Mouse (Mus musculus): ENCODE results near the gene Cbx4. TPM values are rescaled to one million over a fixed set of nuclear protein-coding genes. Genes with fewer than 3 reads are reported as not detected.

Cbx4 gene
- total RNA-seq, 2 experiments from 2014 or later: 15.3 to 18.4 TPM

GRCm38 (mm10) chr11:119085279-119086062 is 550 bp downstream of the Cbx4 start:
- ATAC-seq (ENCODE audit: poor library complexity, severe bottlenecking): peak; percentile 4; the same call in 1 of the 2 replicates

GRCm38 (mm10) chr11:119084446-119085278 is 1.4 kb downstream of the Cbx4 start:
- ATAC-seq (ENCODE audit: poor library complexity, severe bottlenecking): no peak

DNA sequence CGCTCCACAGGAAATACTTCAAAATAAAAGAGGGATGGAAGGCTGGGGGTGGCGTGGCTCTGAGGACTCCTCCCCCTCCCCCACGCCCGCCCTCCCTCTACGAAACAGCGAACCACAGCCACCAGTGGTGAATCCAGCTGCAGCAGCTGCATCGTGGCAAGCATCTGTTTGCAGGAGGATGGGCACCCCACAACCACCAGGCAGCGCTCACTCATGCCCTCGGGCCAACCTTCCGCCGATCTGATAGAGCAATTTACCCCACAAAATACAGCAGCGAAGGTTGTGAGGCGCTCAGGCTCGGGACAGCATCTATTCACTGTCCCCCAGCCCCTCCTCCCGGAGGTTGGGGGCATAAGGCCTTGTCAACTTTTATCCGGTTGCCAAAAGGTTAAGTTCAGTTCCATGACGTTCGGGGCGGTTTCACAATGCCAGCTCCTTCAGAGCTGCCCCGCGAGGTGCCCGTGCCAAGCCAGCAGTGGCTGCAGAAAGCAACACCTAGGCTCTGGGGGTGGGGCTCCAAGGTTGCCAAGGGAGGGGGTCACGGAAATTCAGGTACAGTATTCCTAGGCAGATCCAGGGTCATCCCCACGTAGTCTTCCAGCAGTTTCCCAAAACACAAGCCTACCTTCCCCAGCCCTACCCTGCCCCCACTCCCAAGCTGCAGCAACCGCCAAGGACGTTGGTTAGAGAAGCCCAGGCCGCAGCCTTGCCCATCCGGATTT is 2.1 kb downstream of the Cbx4 start:
- ATAC-seq (ENCODE audit: poor library complexity, severe bottlenecking): peak; percentile 12; the same call in 1 of the 2 replicates

DNA sequence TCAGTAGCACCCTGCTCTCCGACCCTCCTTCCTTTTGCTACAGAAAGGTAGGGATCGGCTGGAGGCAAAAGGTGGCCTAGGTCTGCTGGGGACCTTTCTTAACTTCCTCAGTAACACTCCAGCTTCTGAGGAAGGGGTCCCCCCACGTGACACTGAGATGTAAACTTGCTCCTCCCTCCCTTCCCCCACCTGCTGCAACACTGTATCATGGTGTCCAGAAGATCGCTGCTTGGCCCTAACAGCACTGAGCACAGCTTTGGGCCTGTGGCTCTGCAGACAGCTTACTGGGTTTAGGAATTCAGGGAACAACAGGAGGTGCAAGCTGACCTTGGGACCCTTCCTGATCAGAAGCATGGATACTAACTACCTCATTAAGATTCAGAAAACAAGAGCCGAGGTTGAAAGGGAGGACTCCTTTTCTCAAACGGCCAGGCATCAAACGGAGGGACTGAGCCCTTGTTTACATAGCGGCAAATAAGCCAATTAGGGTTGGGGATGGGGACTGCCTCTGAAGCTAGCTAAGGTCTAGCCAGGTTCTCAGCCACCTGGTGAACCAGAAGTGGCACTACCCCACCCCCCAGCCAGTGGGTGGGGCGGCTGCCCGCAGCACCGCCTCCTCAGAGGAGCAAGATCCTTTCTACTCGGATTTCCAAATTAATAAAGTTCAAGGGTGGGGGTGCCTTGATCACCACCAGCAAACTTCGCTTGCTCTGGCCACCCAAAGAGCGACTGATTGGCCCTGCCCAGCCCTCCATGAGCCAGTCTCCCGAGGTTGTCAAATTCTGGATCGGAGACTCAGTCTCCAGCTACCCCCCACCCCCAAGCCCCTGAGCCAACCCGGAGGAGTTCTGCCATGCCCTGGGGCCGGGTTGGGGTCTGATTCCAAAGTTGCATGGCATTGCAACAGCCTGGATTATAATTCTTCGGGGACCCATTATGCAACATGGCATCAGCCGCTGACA is 3.1 kb downstream of the Cbx4 start:
- ATAC-seq (ENCODE audit: poor library complexity, severe bottlenecking): no peak

DNA sequence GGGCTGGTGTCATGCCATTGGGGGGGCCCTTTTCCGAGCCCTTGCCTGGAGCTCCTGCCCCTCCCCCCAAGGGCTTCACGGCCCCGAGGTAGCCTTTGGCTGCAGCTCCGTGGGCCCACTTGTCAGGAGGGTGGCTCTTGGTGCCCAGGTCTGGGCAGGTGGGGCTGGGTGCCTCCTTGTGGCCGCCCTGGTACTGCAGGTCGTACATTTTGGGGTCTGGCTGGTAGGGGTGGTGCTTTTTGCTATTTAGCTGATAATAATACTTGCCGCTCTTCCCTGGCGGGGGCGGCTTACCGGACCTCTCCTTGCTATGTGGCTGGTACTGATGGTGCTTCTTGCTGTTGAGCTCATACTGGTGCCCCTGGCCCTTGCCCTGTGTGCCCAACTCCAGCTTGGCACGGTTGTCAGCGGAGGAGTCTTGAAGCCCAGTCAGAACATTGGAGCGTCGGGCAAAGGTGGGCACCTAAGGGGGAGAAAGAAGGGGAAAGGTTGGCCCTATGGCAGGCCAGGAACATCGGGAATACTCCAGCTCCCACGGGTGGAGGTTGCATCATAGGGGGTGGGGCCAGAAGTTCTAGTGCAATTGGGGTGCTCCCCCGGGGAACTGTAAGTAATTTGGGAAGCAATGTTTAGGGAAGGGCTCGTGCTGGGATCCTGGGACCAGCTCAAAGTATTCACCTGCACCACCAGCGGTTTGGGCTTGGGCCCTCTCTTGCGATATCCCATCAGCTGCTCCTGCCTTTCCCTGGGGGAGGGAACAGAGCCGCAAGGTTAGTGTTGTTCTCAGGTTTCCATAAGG is 4.0 kb downstream of the Cbx4 start:
- ATAC-seq (ENCODE audit: poor library complexity, severe bottlenecking): no peak

DNA sequence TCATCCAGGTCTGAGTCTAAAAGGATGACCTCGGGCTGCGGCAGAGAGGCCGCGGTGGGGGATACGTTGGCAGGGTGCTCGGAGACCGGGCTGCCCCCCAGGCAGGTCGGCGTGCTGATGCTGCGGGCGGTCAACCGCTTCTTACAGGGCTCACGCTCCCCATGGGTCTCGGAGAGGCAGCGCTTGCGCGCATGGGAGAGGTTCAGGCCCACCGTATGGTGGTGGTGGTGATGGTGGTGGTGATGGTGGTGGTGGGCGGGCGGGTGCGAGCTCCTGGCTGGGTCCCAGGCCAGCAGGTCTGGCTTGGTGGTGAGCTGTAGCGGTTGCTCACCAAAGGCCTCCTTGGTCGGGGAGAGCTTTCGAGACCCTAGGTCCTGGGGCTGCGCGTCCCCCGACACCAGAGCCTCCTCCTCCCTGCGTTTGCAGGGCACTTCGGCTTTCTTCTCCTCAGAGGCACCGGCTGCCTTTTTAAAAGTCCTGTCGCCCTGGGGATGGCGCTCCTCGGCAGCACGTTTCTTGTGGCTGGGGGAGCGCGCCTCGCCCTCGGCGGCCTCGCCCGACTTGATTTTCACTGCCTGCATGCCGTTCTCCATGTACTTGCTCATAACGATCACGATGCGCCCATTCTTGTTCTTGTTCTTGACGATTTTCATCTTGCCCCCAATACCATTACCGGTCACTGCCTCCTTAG is 4.7 kb downstream of the Cbx4 start:
- no peak for ATAC-seq (ENCODE audit: poor library complexity, severe bottlenecking)

GRCm38 (mm10) chr11:119080461-119081147 is 5.4 kb downstream of the Cbx4 start:
- no peak for ATAC-seq (ENCODE audit: poor library complexity, severe bottlenecking)

DNA sequence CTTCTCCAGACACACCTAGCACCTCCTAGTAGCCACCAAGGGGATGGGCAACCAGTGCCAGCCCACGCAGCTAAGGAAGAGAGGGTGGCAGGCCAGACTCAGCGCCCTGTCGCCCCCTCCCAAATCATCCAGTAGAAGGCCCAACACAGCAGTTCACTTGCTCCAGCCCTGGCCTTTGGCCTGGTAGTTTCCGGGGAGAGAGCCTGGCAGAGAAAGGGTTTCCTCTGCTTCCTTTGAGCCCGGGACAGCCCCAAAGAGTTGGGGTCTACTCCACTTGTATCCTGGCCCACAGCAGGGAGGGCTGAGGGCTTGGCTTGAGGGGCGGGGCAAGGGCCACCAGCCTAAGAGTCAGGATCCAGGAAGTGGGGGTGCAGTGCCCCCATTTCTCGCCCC is 6.6 kb downstream of the Cbx4 start:
- no peak for ATAC-seq (ENCODE audit: poor library complexity, severe bottlenecking)

DNA sequence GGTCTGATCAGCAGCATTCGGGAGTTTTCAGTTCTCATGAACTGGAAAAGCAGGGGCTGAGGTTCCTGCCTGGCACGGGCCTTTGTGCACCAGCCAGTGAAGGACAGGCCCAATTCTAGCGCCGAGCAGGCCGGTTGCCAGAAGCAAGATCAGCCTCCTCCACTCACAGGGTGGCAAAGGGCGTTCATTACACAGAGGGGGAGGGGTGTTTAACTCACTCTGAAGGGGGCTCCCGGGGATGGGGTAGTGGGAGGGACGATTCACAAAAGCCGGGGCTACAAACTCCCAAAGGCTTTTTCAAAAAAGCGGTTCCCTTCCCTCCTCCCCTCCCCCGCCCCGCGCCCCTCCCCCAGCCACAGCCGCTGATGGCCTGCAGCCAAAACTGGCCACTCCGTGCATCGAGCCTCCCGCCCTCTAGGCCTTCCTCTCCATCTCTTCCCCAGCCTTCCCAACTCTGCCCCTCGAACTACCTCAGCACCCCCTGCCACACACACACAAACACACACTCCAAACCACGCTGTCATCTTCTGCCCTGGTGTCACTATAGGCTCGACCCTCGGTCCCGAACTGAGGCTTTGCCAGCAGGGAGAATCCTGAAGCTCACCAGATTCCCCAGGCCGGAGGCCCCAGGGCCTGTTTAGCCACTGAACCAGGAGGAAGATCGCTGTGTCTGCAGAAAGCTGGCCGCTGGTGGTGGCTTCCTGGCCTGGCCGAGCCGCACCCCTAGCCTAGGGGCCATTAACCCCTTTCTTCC is 7.2 kb downstream of the Cbx4 start:
- ATAC-seq (ENCODE audit: poor library complexity, severe bottlenecking): no peak

- ATAC-seq (ENCODE audit: poor library complexity, severe bottlenecking): no peak
These were observed 8.3 kb downstream of the Cbx4 start for GRCm38 (mm10) chr11:119077755-119078154.

- no peak for ATAC-seq (ENCODE audit: poor library complexity, severe bottlenecking)
These were observed 10.2 kb downstream of the Cbx4 start for GRCm38 (mm10) chr11:119075805-119076204.

DNA sequence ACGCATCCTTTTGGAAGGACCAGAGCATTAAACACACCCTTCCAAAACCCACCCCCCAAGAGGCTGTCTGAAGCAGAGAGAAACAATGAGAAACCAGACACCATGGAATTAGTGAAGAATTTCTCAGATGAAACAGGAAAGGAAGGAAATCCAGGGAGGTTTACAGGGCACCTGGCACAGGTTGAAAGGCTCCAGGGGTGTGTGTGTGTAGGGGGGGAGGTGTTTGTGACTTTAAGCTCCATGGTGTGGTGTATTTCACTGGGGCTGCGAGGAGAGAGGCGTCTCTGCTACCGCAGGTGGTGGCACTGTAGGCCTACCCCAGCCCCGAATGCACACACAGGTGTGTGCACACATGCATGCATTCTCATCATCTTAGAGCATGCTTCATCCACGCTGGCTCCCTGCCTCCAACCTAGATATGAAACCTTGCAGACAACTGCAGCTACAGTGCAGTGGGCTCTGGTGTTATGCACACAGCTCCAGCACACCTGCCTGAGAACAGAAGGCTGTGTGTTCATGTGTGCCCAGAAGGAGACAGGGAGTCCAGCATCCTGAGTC is 12.1 kb downstream of the Cbx4 start:
- ATAC-seq (ENCODE audit: poor library complexity, severe bottlenecking): no peak

DNA sequence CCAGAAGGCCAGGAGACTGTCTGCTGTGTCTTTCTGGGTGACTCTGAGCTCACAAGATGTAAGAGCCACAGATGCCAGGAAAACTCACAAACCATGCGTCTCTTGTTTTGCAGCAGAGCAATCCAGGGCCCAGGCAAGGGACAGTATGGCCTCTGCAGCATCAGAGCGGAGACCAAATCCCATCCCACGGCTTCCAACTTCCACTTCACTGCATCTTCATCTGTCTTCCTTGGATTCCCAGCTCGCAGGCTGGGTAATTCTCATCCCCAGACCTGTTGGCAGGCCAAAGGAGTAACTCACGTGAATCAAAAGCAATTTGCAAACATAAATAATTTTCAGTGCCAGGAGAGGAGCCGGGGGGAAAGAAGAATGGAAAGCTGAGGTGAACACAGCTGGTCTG is 13.0 kb downstream of the Cbx4 start:
- ATAC-seq (ENCODE audit: poor library complexity, severe bottlenecking): no peak

GRCm38 (mm10) chr11:119072239-119072638 is 13.8 kb downstream of the Cbx4 start:
- ATAC-seq (ENCODE audit: poor library complexity, severe bottlenecking): no peak

DNA sequence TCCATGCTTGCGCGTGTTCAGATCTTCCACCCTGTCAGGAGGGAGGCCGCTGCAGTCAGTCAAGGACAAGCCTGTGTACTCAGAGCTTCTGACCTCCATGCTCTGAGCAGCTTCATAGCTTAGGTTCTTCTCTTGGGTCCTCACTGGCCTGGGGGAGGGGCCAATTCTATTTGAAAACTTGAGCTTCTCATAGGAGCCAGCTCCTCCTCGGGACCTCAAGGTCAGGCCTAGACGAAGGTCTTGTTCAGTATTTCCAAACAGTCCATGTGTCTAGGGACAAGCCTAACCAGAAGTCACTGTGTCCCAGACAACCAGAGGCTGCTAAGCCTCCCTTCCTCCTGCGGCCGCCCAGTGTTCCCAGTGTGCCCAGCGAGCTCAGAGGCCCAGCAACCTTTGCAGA is 19.2 kb downstream of the Cbx4 start:
- no peak for ATAC-seq (ENCODE audit: poor library complexity, severe bottlenecking)

DNA sequence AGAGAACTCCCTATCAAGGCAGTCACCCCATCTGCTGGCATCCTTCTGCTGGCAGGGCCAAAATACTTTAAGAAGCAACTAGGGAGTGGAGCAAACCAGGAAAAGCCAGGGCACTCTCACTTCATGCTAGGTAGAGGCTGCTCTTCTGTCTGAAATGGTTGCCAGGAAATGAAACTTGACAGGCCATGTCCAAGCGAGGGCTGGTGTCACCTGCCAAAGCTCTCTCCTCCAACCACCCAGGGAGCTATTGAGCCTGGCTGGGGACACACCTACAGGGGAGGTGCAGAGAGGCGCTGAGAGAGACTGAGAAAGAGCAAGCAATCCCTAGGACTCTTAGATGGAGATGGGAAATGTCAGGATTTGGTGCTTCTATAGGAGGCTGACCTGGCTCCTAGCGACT is 26.8 kb downstream of the Cbx4 start:
- ATAC-seq (ENCODE audit: poor library complexity, severe bottlenecking): no peak

Data from megakaryocyte, adult 5-6 weeks (primary cell).